Mouse (Mus musculus) left cerebral cortex, adult 6 months (tissue): Measurements from ENCODE around the gene Bola1. TPM values are rescaled to one million over a fixed set of nuclear protein-coding genes. Genes with fewer than 3 reads are reported as not detected.

ENCODE experiments used
- long read RNA-seq, 2 experiments: library from polyadenylated mRNA; unstranded; transcript quantifications; one replicate each; pipeline ENCODE4 v2.0.0; 2019 to 2020
- polyA plus RNA-seq: library from polyadenylated mRNA; unstranded; fragments of <200 nt; fragmentation: Nextera tagmentation; gene quantifications from 2 replicates; pipeline ENCODE4 v1.2.3, GENCODE M21; 2021

Bola1 gene
- 65.5 and 81.7 TPM in 2 replicates for polyA plus RNA-seq
- long read RNA-seq, experiment 1, transcript Bola1-201 (2 exons, 729 nt) = major isoform, 10 of 21 reads
- long read RNA-seq, experiment 1, partial matches to known transcripts = 0 of 21 reads
- long read RNA-seq, experiment 1, other reads (novel, unspliced or antisense) = 11 of 21 reads
- long read RNA-seq, experiment 2, transcript Bola1-201 (2 exons, 729 nt) = major isoform, 46 of 71 reads
- long read RNA-seq, experiment 2, partial matches to known transcripts = 0 of 71 reads
- long read RNA-seq, experiment 2, other reads (novel, unspliced or antisense) = 25 of 71 reads

DNA sequence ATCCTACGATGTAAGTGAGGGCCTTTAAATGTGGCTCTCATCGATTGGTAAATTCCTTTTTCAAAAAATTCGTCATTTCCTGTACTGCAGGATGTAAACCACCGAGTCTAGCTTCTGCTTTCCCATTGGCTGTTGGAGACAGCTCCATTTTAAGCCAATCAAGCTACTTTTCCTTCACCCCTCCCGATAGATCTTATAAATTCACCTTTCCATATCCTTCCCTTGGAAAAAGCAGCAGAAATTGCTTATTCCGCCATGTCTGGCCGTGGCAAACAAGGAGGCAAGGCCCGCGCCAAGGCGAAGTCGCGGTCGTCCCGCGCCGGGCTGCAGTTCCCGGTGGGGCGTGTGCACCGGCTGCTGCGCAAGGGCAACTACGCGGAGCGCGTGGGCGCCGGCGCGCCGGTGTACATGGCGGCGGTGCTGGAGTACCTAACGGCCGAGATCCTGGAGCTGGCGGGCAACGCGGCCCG lies at the start of gene Bola1, which contains the start of gene Hist2h2ab:
Gene Bola1 (minus strand): TSS at position 49 of the 470 bp plus-strand sequence.
Gene Hist2h2ab (plus strand): TSS at position 205 of the 470 bp plus-strand sequence.

GRCm38 (mm10) chr3:96268051-96268775 lies 48.7 kb upstream of the Bola1 start, which contains the start of gene Hist2h3b:
Gene Hist2h3b (plus strand): TSS chr3:96268654.

DNA sequence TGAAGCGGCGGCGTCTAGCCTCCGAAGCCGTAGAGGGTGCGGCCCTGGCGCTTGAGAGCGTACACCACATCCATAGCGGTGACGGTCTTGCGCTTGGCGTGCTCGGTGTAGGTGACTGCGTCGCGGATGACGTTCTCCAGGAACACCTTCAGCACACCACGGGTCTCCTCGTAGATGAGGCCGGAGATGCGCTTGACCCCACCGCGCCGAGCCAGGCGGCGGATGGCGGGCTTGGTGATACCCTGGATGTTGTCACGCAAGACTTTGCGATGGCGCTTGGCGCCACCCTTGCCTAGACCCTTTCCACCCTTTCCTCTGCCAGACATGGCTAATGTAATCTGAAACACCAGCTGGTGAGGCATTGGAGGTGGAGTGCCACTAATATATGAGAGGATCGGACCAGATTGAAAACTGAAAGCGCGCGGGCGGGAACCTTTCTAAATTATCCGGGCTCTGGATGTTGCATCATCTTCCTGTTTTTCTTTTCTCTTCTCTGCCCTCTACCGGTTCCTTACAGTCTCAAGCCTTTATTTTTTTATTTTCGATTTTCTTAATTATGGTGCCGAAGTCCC lies 43.6 kb upstream of the Bola1 start, which contains the start of gene Hist2h4:
Gene Hist2h4 (minus strand): TSS at position 333 of the 572 bp plus-strand sequence.

GRCm38 (mm10) chr3:96246427-96246856 lies 26.9 kb upstream of the Bola1 start, which contains the start of gene Hist2h3c1:
Gene Hist2h3c1 (plus strand): TSS chr3:96246685.

GRCm38 (mm10) chr3:96245003-96245886 lies 25.7 kb upstream of the Bola1 start, which contains the start of gene Hist2h2aa1:
Gene Hist2h2aa1 (plus strand): TSS chr3:96245497.

DNA sequence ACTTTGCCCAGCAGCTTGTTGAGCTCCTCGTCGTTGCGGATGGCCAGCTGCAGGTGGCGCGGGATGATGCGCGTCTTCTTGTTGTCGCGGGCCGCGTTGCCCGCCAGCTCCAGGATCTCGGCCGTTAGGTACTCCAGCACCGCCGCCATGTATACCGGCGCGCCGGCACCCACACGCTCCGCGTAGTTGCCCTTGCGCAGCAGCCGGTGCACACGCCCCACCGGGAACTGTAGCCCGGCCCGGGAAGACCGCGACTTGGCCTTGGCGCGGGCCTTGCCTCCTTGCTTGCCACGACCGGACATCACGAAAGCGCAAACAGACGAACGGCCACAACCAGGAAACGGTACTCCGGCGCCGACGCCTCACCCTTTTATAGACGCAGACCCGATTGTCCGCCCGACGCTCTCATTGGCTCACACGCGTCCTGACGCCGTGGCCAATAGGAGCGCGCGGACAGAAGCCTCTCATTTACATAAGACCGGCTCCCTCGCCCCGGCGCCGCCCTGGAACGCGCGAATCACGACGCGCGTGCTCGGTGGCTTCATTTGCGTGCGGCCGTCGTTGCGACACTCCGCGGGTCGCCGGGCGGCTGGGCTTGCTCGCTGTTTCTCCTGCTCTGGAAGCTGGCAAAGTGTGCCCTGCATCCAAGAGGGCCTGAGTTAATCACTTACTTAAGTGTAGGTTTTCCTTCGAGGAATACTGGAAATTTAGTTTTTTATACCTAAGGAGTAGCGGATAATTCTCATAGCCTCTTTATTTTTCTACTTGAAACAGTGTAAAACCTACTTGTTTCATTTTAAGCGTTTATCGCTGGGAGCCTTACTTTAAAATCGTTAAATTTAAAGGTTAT lies 20.7 kb upstream of the Bola1 start, which contains the start of gene Hist2h2aa2:
Gene Hist2h2aa2 (minus strand): TSS at position 328 of the 850 bp plus-strand sequence.

DNA sequence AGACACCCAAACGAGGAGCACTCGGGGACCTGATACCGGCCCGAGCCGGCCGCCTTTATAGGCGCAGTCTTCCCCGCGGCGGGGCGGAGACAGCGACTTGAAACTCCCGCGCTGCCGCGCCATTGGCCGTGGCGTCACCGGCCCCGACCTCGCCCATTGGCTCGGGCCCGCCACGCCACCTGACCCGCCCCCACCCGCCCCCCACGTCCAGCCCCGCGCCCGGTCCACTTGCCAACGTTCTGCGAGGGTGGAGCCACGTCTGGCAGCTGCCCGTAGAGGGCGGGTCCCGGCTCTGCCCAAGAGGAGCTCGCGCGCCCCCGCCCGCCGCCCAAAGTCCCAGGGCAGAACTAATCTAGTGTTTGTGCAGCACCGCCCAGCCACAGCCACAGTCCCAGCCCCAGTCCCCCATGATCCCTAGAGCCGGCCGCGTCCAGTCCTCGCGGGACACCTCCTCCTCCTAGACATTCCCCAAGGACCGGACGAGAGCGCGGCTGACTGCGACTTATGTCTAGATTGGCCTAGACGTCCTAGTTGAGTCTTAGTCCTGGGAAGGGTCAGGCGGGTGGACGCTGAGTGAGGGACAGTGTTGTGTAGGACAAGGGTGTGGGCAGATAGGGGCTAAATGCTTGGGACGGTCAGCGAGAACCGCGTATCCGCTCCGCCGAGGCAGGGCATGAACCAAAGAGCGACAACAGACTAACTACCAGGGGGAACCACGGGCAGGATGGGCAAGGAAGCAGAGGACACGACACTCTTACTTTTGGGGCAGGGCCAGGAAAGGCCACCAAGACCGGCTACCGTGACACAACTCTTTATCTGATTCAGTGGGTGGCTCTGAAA lies 19.7 kb upstream of the Bola1 start, which contains the start of gene Hist2h3c2:
Gene Hist2h3c2 (minus strand): TSS at position 174 of the 840 bp plus-strand sequence.

GRCm38 (mm10) chr3:96220765-96221639 lies 1.5 kb upstream of the Bola1 start, which contains the start of the genes Hist2h2ac and Hist2h2be:
Gene Hist2h2ac (minus strand): TSS chr3:96220880.
Gene Hist2h2be (plus strand): TSS chr3:96221119.

DNA sequence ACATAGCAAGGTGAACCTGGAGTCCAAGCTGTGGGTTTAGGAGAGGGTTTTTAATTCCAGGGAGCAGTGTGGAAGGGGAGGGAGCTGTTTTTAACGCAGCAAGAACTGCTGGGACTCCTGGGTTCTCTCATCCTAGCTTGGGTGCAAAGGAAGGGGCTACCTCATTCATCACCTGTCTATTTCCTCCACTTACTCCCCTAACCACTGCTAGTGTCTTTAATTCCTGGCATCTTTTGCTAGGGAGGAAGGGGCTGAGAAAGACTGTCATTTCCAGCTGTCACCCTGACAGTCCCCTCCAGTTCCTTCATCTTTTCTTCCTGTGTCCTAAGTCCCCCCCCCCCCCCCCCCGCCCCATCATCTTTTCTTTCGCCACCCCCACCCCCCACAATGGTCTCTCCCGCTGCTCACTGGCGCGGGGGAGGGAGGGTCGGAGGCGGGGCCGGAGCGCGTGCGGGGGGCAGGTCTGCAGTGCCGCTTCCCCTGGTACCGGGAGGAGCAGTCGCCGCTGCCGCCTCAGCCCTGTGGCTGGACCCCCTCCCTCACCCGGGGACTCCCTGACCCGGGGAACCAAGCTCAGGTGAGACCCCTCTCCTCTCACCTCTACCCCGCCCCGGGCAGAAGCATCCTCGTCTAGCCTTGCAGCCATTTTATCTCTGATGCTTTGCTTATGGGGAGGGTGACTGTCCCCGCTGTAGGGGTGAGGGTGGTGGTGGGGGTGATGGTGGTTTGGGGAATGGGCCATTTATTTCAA lies 38.6 kb downstream of the Bola1 start, which contains the start of gene Sv2a:
Gene Sv2a (plus strand): TSS at position 425 of the 751 bp plus-strand sequence.

DNA sequence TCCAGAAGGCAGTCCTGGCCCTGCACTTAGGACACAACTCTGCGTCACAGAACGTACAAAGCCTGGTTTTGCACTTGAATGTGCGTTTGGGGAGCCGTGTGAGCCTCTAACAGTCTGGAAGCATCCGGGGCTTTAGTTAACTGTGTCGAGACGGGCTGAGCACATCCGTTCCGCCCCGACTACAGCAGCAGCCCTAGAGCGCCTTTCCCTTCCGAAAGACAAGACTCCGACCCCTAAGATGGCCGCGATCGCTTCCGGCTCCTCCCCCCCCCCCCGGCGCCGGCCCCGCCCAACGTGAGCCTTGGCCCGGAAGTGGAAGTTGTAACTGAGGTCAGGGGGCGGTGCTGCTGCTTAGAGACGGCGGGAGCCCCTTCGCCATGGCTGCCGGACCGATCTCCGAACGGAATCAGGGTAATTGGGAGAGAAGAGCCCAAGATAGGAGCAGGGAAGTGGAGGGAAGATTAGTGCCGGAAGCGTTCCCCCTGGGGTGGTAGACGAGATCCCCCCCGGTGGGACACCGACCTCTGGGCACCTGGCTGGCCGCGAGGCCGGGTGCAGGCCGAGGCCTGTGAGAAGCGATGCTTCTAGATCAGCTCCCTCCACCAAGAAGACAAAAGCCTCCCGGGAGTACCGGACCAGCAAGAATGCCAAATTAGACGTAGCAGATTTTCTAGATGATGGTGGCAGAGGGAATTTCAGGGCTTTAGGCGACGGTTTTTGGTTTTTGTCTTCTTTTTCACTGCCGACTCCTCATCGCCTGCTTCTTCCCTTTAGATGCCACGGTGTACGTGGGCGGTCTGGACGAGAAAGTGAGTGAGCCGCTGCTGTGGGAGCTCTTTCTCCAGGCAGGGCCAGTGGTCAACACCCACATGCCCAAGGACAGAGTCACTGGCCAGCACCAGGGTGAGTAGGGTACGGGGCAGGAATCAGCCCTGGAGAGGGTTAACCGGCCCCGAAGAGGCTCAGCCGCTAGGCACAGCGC lies 47.0 kb downstream of the Bola1 start, which contains the start of gene Sf3b4:
Gene Sf3b4 (plus strand): TSS at position 136 of the 982 bp plus-strand sequence.

GRCm38 (mm10) chr3:96161869-96162840 lies 57.4 kb downstream of the Bola1 start, which contains the start of gene Mtmr11:
Gene Mtmr11 (plus strand): TSS chr3:96162004.

